Mouse (Mus musculus) ES-E14 (cell line): ENCODE measurements at regions not wholly inside any gene's neighbourhood (a gene's known extent, or its start where the extent isn't known, plus 50 kb on each side); places are given as distances from the start of the nearest gene placed in this dataset.

Source experiments
- CHD2 ChIP-seq: IDR thresholded peaks from 2 replicates; pipeline ENCODE4 v1.6.1; 2014; ENCODE audit warnings: mild to moderate bottlenecking, low read depth, low read length, inconsistent platforms
- MAFK ChIP-seq: IDR thresholded peaks from 2 replicates; pipeline ENCODE4 v1.6.1; 2014; ENCODE audit warnings: mild to moderate bottlenecking, low read depth, low read length, inconsistent platforms; ENCODE audit not compliant: insufficient read depth
- ZC3H11A ChIP-seq: IDR thresholded peaks from 2 replicates; pipeline ENCODE4 v1.6.1; 2012; ENCODE audit warnings: low read depth, mild to moderate bottlenecking, inconsistent platforms, low read length, borderline replicate concordance
- ZNF384 ChIP-seq: IDR thresholded peaks from 2 replicates; pipeline ENCODE4 v1.6.1; 2012; ENCODE audit warnings: low read depth, low read length, inconsistent platforms

GRCm38 (mm10) chr15:52155784-52156183 lies 1728.9 kb upstream of the Gm7489 start:
- TF ChIP-seq ZNF384 (no peak), ZC3H11A (no peak), MAFK (no peak), CHD2 (no peak)
